Mouse (Mus musculus): ENCODE measurements around the gene Tns1. TPM values are rescaled to one million over a fixed set of nuclear protein-coding genes. Genes with fewer than 3 reads are reported as not detected.

Tns1 gene
- total RNA-seq, 2 experiments from 2014 or later = 389 to 450 TPM

- peak in 1 of 2 experiments; percentile 15 for DNase-seq (ENCODE audit: low spot score in 2 of 2)
These were observed 206.2 kb downstream of the Tns1 start for GRCm38 (mm10) chr1:73918001-73918400.

- DNase-seq (ENCODE audit: low spot score in 2 of 2) = peak in 1 of 2 experiments; percentile 13
These were observed 208.0 kb downstream of the Tns1 start for GRCm38 (mm10) chr1:73916298-73916697.

GRCm38 (mm10) chr1:73915218-73916070 lies 208.8 kb downstream of the Tns1 start:
- peak in 1 of 2 experiments; percentile 16 for DNase-seq (ENCODE audit: low spot score in 2 of 2)

- DNase-seq (ENCODE audit: low spot score in 2 of 2) = no peak
These were observed 210.2 kb downstream of the Tns1 start for GRCm38 (mm10) chr1:73914076-73914475.

GRCm38 (mm10) chr1:73913071-73914005 lies 210.9 kb downstream of the Tns1 start:
- DNase-seq (ENCODE audit: low spot score in 2 of 2) = peak in 1 of 2 experiments; percentile 21

GRCm38 (mm10) chr1:73912466-73912865 lies 211.8 kb downstream of the Tns1 start:
- DNase-seq (ENCODE audit: low spot score in 2 of 2) = peak in 1 of 2 experiments; percentile 21

GRCm38 (mm10) chr1:73911981-73912380 lies 212.3 kb downstream of the Tns1 start:
- DNase-seq (ENCODE audit: low spot score in 2 of 2) = peak in 1 of 2 experiments; percentile 18

GRCm38 (mm10) chr1:73910701-73911100 lies 213.5 kb downstream of the Tns1 start:
- peak in 1 of 2 experiments; percentile 17 for DNase-seq (ENCODE audit: low spot score in 2 of 2)

GRCm38 (mm10) chr1:73910111-73910510 lies 214.1 kb downstream of the Tns1 start:
- peak in 1 of 2 experiments; percentile 13 for DNase-seq (ENCODE audit: low spot score in 2 of 2)

- DNase-seq (ENCODE audit: low spot score in 2 of 2) = peak; percentile 4 to 23
These were observed 214.9 kb downstream of the Tns1 start for GRCm38 (mm10) chr1:73909191-73909983.

GRCm38 (mm10) chr1:73908081-73908960 lies 215.9 kb downstream of the Tns1 start:
- DNase-seq (ENCODE audit: low spot score in 2 of 2) = peak; percentile 29 to 41

GRCm38 (mm10) chr1:73907166-73907565 lies 217.1 kb downstream of the Tns1 start:
- peak in 1 of 2 experiments; percentile 16 for DNase-seq (ENCODE audit: low spot score in 2 of 2)

GRCm38 (mm10) chr1:73906376-73906775 lies 217.9 kb downstream of the Tns1 start:
- peak in 1 of 2 experiments; percentile 26 for DNase-seq (ENCODE audit: low spot score in 2 of 2)

GRCm38 (mm10) chr1:73905811-73906190 lies 218.4 kb downstream of the Tns1 start:
- peak in 1 of 2 experiments; percentile 36 for DNase-seq (ENCODE audit: low spot score in 2 of 2)

- peak in 1 of 2 experiments; percentile 27 for DNase-seq (ENCODE audit: low spot score in 2 of 2)
These were observed 219.0 kb downstream of the Tns1 start for GRCm38 (mm10) chr1:73905111-73905810.

GRCm38 (mm10) chr1:73904641-73905040 lies 219.6 kb downstream of the Tns1 start:
- DNase-seq (ENCODE audit: low spot score in 2 of 2) = peak in 1 of 2 experiments; percentile 20

GRCm38 (mm10) chr1:73903035-73903434 lies 221.2 kb downstream of the Tns1 start:
- DNase-seq (ENCODE audit: low spot score in 2 of 2) = peak in 1 of 2 experiments; percentile 16

GRCm38 (mm10) chr1:73902171-73902991 lies 221.9 kb downstream of the Tns1 start:
- peak; percentile 70 to 83 for DNase-seq (ENCODE audit: low spot score in 2 of 2)

All from adrenal gland, adult 18-20 months (tissue).